Mouse (Mus musculus): Measurements from ENCODE around the gene Serpinb9b. TPM values are rescaled to one million over a fixed set of nuclear protein-coding genes. Genes with fewer than 3 reads are reported as not detected.

The Serpinb9b gene
- polyA plus RNA-seq, 1 experiment from 2014 or later, result 0.15 TPM

DNA sequence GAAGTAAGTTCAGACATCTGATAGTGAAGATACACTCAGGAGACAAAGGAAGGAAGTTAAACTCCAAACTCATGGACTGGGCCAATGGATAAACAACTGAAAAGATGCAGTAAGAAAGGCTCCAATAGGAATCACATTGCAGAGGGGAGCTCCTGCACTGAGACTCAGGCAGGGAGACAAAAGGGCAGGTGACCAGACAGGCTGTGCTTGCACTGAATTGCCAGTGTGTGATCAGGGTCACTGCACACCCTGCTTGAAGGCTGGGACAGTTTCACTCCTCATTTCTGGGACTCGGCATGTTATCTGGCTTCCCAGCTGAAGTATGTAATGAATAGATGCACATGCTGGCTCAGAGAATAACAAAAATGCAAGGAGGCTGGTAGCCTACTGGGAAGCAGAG, 35.8 kb downstream of the Serpinb9b start:
- no peak for DNase-seq (ENCODE audit: low spot score)

DNA sequence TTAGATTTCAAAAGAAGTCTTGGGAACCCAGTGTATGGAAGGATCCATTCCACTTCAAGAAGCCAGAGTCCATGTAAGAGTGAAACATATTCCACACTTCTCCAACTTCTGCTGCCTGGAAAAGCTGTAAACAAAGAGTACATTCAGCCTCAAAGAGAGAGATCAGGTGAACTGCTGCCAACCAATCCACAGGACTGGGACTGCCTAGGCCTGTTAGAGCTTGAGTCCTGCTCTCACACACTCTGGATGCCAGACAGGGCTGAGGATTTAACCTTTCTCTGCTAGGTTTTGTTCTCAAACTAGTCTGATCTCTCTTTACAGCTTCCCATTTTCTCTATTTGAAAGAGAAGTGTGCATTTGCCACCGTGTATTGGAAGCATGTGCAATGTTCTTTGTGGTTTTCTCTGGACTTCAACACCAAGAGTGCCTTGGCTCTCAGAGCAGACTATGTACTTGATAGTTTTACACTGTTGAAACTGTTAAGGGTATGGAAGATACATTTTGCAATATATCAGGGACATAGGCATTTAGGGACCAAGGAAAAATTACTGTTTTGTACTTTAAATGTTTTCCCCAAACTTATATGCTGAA, 40.3 kb downstream of the Serpinb9b start:
- no peak overlapping the region for H3K4me3 ChIP-seq (ENCODE audit: low read depth, low read length)
- H3K4me2 ChIP-seq (ENCODE audit: low read depth, low read length, severe bottlenecking), result no peak overlapping the region
- WGBS, result 76% methylated on average over 1 of the region's 1 CpGs
- no peak overlapping the region for H3K9ac ChIP-seq (ENCODE audit: low read length)
- no peaks in the 10 kb centered on the region for H3K36me3 ChIP-seq (ENCODE audit: control insufficient read depth, insufficient read depth, low read length)
- ATAC-seq (replicated peaks; ENCODE audit: low FRiP score) (no peak), DNase-seq (ENCODE audit: low spot score) (no peak)
- no peaks in the 10 kb centered on the region for H3K4me1 ChIP-seq (replicated peaks; ENCODE audit: control insufficient read depth, insufficient read depth, low read length)
- H3K9me3 ChIP-seq (ENCODE audit: control insufficient read depth, low read length), result no peaks in the 10 kb centered on the region
- H3K27ac ChIP-seq (ENCODE audit: low read depth, low read length), result no peak overlapping the region
- no peaks in the 10 kb centered on the region for H3K27me3 ChIP-seq (ENCODE audit: control insufficient read depth, insufficient read depth, low read length)

More for the DNA sequence above, 35.8 kb downstream of the Serpinb9b start:
- H3K9ac ChIP-seq (ENCODE audit: low read length), result no peak overlapping the region
- no peak for ATAC-seq (replicated peaks; ENCODE audit: low FRiP score)
- no peak overlapping the region for H3K4me3 ChIP-seq (ENCODE audit: low read depth, low read length)
- no peak overlapping the region for H3K4me2 ChIP-seq (ENCODE audit: low read depth, low read length, severe bottlenecking)
- no peaks in the 10 kb centered on the region for H3K36me3 ChIP-seq (ENCODE audit: control insufficient read depth, insufficient read depth, low read length)
- no peaks in the 10 kb centered on the region for H3K27me3 ChIP-seq (ENCODE audit: control insufficient read depth, insufficient read depth, low read length)
- no peak overlapping the region for H3K27ac ChIP-seq (ENCODE audit: low read depth, low read length)
- WGBS, result 73% methylated on average over 1 of the region's 1 CpGs
- H3K4me1 ChIP-seq (replicated peaks; ENCODE audit: control insufficient read depth, insufficient read depth, low read length), result no peaks in the 10 kb centered on the region
- no peaks in the 10 kb centered on the region for H3K9me3 ChIP-seq (ENCODE audit: control insufficient read depth, low read length)

DNA sequence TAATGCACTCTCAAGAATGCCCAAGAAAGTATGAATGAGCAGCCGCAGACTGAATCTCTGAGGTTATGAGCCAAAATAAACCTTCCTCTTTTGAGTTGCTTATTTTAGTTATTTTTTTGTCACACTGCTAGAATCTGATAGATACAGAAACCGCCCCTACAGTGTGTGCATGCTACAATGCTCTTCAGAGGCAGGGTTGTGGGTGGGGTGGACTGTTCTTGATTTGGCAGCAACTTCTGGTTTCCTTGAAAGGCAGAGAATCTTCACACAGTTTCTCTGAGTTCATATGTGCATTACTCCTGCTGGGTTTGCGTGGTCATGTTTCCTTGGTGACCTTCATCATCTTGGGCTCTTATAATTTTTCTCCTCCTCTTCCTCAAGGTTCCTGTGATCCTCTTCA, 40.9 kb downstream of the Serpinb9b start:
- H3K27me3 ChIP-seq (ENCODE audit: control insufficient read depth, insufficient read depth, low read length), result no peaks in the 10 kb centered on the region

DNA sequence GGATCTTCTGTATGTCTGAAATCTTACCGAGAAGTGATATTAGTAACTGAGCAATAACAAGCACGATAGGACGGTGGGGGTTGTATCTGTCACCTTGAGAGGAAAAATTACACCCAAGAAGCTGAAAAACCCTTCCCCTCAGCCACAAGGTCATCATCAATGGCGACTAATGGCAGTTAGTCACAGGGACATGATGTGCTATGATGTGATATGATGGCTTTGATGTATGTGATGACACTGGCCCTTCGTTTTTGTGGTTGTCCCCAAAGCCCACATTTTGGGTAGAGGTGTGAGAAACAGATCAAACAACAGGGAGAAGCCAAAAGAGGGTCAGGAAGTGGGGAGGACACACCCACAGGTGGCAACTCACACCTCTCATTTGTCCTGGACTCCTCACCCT, 44.6 kb downstream of the Serpinb9b start:
- Histone ChIP-seq H3K27me3 (ENCODE audit: control insufficient read depth, insufficient read depth, low read length) (no peaks in the 10 kb centered on the region), H3K9me3 (ENCODE audit: control insufficient read depth, low read length) (no peaks in the 10 kb centered on the region), H3K4me2 (ENCODE audit: low read depth, low read length, severe bottlenecking) (no peak overlapping the region), H3K27ac (ENCODE audit: low read depth, low read length) (no peak overlapping the region), H3K4me1 (replicated peaks; ENCODE audit: control insufficient read depth, insufficient read depth, low read length) (no peaks in the 10 kb centered on the region), H3K36me3 (ENCODE audit: control insufficient read depth, insufficient read depth, low read length) (no peaks in the 10 kb centered on the region), H3K9ac (ENCODE audit: low read length) (no peak overlapping the region), H3K4me3 (ENCODE audit: low read depth, low read length) (no peak overlapping the region)
- DNase-seq (ENCODE audit: low spot score) (no peak), ATAC-seq (replicated peaks; ENCODE audit: low FRiP score) (no peak)
- WGBS, result 86% methylated on average over 5 of the region's 5 CpGs

More for the DNA sequence above, 40.9 kb downstream of the Serpinb9b start:
- 87% methylated on average over 3 of the region's 3 CpGs for WGBS
- no peak overlapping the region for H3K9ac ChIP-seq (ENCODE audit: low read length)
- H3K36me3 ChIP-seq (ENCODE audit: control insufficient read depth, insufficient read depth, low read length), result no peaks in the 10 kb centered on the region
- no peak for ATAC-seq (replicated peaks; ENCODE audit: low FRiP score)
- H3K27ac ChIP-seq (ENCODE audit: low read depth, low read length), result no peak overlapping the region
- DNase-seq (ENCODE audit: low spot score), result no peak
- no peaks in the 10 kb centered on the region for H3K4me1 ChIP-seq (replicated peaks; ENCODE audit: control insufficient read depth, insufficient read depth, low read length)
- no peaks in the 10 kb centered on the region for H3K9me3 ChIP-seq (ENCODE audit: control insufficient read depth, low read length)
- H3K4me2 ChIP-seq (ENCODE audit: low read depth, low read length, severe bottlenecking), result no peak overlapping the region
- no peak overlapping the region for H3K4me3 ChIP-seq (ENCODE audit: low read depth, low read length)

DNA sequence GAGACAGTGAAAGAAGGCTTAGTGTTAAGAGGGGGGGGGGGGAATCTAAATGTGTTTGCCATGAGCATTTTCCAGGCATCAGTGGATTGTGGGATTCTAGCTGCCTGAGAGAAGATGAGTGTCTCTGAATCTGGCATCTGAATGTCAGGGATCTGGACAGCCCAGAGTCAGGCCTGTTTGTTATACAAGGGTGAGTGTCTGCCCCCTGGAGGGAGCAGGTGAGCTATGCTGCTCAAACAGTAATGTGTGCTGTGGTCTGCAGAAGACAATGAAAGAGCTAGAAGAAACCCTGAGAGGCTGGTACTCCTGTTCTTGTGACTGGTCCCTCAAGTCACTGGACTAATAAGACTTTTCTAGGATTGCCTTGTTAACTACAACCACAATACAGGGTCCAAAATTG, 46.8 kb downstream of the Serpinb9b start:
- Histone ChIP-seq H3K27me3 (ENCODE audit: control insufficient read depth, insufficient read depth, low read length) (no peaks in the 10 kb centered on the region), H3K9me3 (ENCODE audit: control insufficient read depth, low read length) (no peaks in the 10 kb centered on the region), H3K4me1 (replicated peaks; ENCODE audit: control insufficient read depth, insufficient read depth, low read length) (no peaks in the 10 kb centered on the region), H3K4me3 (ENCODE audit: low read depth, low read length) (no peak overlapping the region), H3K27ac (ENCODE audit: low read depth, low read length) (no peak overlapping the region), H3K36me3 (ENCODE audit: control insufficient read depth, insufficient read depth, low read length) (no peaks in the 10 kb centered on the region), H3K9ac (ENCODE audit: low read length) (no peak overlapping the region), H3K4me2 (ENCODE audit: low read depth, low read length, severe bottlenecking) (no peak overlapping the region)
- no peak for ATAC-seq (replicated peaks; ENCODE audit: low FRiP score)
- DNase-seq (ENCODE audit: low spot score), result no peak

DNA sequence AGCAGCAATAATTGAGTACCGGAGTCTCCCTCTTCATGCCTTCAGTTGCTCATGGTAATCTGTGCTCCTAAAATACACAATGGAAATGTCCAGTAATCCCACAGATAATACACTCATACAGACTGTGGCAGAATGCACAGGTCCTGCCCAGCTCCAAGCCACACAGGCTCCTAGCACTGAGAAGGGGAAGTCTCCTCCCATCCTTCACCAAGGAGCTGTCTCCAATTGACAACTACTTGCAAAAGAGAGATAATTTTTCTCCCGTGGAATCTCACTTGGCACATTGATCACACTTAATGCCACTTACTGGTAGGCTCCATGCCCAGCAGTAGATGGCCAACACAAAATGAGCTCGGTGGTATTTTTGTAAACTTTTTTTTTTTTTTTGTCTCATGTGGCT, 49.0 kb downstream of the Serpinb9b start:
- no peak overlapping the region for H3K27ac ChIP-seq (ENCODE audit: low read depth, low read length)
- WGBS, result 87% methylated on average over 3 of the region's 3 CpGs
- H3K4me3 ChIP-seq (ENCODE audit: low read depth, low read length), result no peak overlapping the region
- H3K36me3 ChIP-seq (ENCODE audit: control insufficient read depth, insufficient read depth, low read length), result no peaks in the 10 kb centered on the region
- no peak overlapping the region for H3K4me2 ChIP-seq (ENCODE audit: low read depth, low read length, severe bottlenecking)
- H3K9me3 ChIP-seq (ENCODE audit: control insufficient read depth, low read length), result no peaks in the 10 kb centered on the region
- no peak overlapping the region for H3K9ac ChIP-seq (ENCODE audit: low read length)
- H3K27me3 ChIP-seq (ENCODE audit: control insufficient read depth, insufficient read depth, low read length), result no peaks in the 10 kb centered on the region
- ATAC-seq (replicated peaks; ENCODE audit: low FRiP score) (no peak), DNase-seq (ENCODE audit: low spot score) (no peak)
- no peaks in the 10 kb centered on the region for H3K4me1 ChIP-seq (replicated peaks; ENCODE audit: control insufficient read depth, insufficient read depth, low read length)

DNA sequence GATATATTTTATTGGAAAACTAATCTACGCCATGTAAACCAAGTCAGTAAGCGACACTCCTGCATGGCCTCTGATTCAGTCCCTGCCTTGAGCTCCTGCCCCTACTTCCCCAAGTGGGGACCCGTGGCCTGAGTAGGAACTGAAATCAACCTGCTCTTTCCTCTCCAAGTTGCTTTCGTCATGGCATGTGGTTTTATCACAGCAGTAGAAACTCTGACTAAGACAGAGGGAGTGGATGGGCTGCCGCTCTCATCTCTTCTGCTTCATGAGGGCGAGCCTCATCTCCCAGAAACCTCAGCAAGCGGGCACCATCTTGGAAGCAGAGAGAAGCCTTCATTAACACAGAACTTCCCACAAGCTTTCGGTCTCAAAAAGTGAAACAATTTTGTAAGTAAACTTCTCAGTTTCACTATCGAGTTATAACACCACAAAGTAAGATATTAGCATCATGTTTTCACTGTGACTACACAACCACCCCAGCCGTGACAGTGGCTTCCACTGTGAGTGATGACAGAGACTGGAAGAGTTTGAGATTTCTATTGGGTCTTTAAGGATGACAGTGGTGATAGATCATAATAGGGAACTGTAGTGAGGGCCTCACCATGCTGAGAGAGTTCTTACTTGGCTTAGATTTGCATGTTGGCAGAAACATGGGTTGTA, 49.9 kb downstream of the Serpinb9b start:
- no peak overlapping the region for H3K4me3 ChIP-seq (ENCODE audit: low read depth, low read length)
- H3K27me3 ChIP-seq (ENCODE audit: control insufficient read depth, insufficient read depth, low read length), result no peaks in the 10 kb centered on the region
- H3K36me3 ChIP-seq (ENCODE audit: control insufficient read depth, insufficient read depth, low read length), result no peaks in the 10 kb centered on the region
- no peak overlapping the region for H3K9ac ChIP-seq (ENCODE audit: low read length)
- 93% methylated on average over 10 of the region's 10 CpGs for WGBS
- H3K4me1 ChIP-seq (replicated peaks; ENCODE audit: control insufficient read depth, insufficient read depth, low read length), result no peaks in the 10 kb centered on the region
- DNase-seq (ENCODE audit: low spot score) (no peak), ATAC-seq (replicated peaks; ENCODE audit: low FRiP score) (no peak)
- H3K9me3 ChIP-seq (ENCODE audit: control insufficient read depth, low read length), result no peaks in the 10 kb centered on the region
- no peak overlapping the region for H3K4me2 ChIP-seq (ENCODE audit: low read depth, low read length, severe bottlenecking)
- no peak overlapping the region for H3K27ac ChIP-seq (ENCODE audit: low read depth, low read length)

DNA sequence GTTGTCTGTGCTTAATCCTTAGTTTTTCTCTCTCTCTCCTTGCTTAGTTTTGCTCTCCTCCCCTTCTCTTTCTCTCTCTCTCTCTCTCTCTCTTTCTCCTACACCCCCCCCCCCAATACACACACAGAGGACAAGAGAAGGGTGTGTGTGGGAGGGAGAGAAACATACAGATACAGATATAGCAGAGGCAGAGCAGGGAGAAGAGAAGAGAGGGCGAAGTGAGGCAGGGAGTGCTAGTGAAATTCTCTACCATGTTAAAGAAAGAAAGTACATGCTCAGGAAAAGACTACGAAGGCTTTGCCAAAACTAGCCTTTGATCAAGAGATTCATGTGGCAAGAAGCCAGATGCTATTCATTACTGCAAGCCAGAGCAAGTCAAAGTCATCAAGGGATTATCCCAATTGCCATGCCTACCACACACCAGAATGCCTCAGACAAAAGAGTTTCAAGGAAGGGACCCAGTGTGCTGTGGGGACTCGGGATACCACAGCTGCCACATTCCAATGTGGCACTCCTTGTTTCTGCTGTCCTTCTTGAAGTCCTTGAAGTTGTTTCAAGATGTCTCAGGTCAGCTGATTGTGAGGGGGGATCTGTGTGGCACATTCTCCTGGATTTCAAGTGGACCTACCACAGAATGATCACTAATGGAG, 51.0 kb downstream of the Serpinb9b start, which contains the start of gene Serpinb1b:
TSS of gene Serpinb1b (plus strand) at position 520 of the 650 bp plus-strand sequence.
- Histone ChIP-seq H3K4me2 (ENCODE audit: low read depth, low read length, severe bottlenecking) (no peak within 1 kb of the TSS), H3K36me3 (ENCODE audit: control insufficient read depth, insufficient read depth, low read length) (no peaks in the 10 kb centered on the region), H3K9ac (ENCODE audit: low read length) (no peak within 1 kb of the TSS), H3K4me3 (ENCODE audit: low read depth, low read length) (no peak within 1 kb of the TSS), H3K27ac (ENCODE audit: low read depth, low read length) (no peak within 1 kb of the TSS), H3K9me3 (ENCODE audit: control insufficient read depth, low read length) (no peaks in the 10 kb centered on the region), H3K4me1 (replicated peaks; ENCODE audit: control insufficient read depth, insufficient read depth, low read length) (no peaks in the 10 kb centered on the region), H3K27me3 (ENCODE audit: control insufficient read depth, insufficient read depth, low read length) (no peaks in the 10 kb centered on the region)
- ATAC-seq (replicated peaks; ENCODE audit: low FRiP score) (0 out of 2 replicates have a peak, but pooled peaks have one; percentile 63), DNase-seq (ENCODE audit: low spot score) (no peak)
- 45% methylated on average over 3 of the region's 3 CpGs for WGBS

All from forebrain, embryonic 11.5 days (tissue).